Mouse (Mus musculus) megakaryocyte, embryonic 14.5 days (primary cell): ENCODE measurements around the gene Cxcl5.

Experiments used
- FLI1 ChIP-seq: IDR thresholded peaks from 2 replicates; pipeline ENCODE4 v1.6.1; 2012; ENCODE audit warnings: low read length, inconsistent platforms, mixed read lengths
- GATA1 ChIP-seq: IDR thresholded peaks from 3 replicates; pipeline ENCODE4 v1.6.1; 2012; ENCODE audit warnings: mixed read lengths, low read length, inconsistent platforms, borderline replicate concordance

DNA sequence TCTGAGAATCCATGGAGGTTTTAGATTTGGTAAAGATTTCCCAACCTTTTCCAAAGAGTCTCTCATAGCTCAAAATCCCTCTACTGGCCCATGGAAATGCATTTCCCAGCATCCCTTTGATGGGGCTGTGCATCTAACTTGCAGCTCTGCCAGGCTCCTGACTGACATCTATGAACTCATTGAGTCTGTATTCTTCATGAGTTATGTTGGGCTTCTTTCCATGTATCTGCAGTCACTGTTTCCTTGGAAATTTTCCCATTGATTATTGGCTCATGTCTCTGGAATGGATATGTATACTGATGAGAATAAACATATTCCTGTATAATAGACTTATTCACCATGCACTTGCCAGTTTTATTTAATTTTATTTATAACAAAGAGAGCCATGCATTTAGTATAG lies 46.9 kb downstream of the Cxcl5 start:
- TF ChIP-seq FLI1: no peak
- TF ChIP-seq GATA1: no peak
